Mouse (Mus musculus) left cerebral cortex, postnatal 10 days (tissue): ENCODE results near the gene Yipf2. TPM values are rescaled to one million over a fixed set of nuclear protein-coding genes. Genes with fewer than 3 reads are reported as not detected.
"Not testable (repeated sequence)": the region's sequence is repeated elsewhere in the genome, so short reads cannot be mapped to it uniquely, and the experiment has no call there.

Experiments used
- DNase-seq, 2 experiments: peaks; one replicate each; pipeline ENCODE4 v3.0.0; 2021 to 2022; ENCODE audit warnings: low spot score in 2 of 2, mixed read lengths in 1 of 2; ENCODE audit errors: extremely low spot score in 1 of 2
- intact Hi-C: fragments of 180-260 bp; cut with DNase I; formaldehyde crosslinking; loops from one replicate; pipeline ENCODE4 v1.15.1; 2025
- total RNA-seq, 2 experiments: library from RNA; stranded (reverse); gene quantifications; 2 replicates each; pipeline ENCODE4 v1.2.3; 2021

The Yipf2 gene
- total RNA-seq, 2 experiments from 2014 or later: 12.7 to 13.9 TPM

DNA sequence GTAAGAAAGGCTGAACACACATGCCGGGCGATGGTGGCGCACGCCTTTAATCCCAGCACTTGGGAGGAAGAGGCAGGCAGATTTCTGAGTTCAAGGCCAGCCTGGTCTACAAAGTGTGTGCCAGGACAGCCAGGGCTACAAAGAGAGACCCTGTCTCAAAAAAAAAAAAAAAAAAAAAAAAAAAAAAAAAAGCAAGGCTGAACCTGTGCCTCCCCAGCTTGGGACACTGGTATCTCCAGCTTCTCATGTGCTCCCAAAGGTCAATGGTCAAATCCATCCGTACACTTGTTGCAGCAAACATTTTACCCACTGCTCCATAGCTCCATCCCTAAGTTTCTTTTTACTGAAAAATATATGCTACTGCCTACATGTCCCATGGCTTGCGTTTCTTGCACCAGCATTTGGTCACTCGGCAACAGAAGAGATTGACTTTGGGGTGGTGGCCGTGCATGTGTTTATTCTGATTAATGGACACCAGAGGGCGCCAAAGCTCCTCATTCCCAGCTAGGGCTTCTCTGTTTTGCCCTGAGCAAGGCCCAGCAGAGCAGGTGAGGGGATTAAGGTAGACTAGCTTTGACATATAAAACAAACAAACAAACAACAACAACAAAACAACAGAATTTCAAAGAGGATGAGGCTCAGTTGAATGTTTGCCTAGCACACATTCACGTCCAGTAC, 9.2 kb upstream of the Yipf2 start:
- intact Hi-C loops: no loop called here
- DNase-seq: peak; percentile 55 to 59

- no peak for DNase-seq
- intact Hi-C loops: no loop called here
These were observed 8.4 kb upstream of the Yipf2 start for GRCm38 (mm10) chr9:21601073-21601472.

DNA sequence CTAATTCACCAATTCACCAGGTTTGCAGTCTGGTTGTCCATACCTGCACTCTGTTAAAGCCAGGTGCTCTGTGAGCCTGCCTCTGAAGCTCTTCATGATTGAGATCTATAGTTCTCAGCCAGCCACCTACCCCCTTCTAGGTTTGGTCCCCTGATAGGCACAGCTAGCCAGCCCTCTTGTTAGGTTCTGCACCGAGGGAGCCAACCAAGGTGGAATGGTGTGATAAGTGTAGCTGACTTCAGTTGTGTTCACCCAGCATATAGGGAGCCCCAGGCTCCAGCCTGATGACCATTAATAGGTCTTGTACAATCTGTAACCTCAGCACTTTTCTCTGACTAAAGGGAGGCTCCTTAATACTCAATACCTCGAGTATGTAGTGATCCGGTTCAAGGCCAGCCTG, 7.6 kb upstream of the Yipf2 start:
- intact Hi-C loops: no loop called here
- DNase-seq: no peak

GRCm38 (mm10) chr9:21598198-21598597, 5.6 kb upstream of the Yipf2 start:
- DNase-seq: no peak
- intact Hi-C loops: no loop called here

- DNase-seq: no peak
- intact Hi-C loops: no loop called here
These were observed 2.2 kb upstream of the Yipf2 start for GRCm38 (mm10) chr9:21594838-21595237.

DNA sequence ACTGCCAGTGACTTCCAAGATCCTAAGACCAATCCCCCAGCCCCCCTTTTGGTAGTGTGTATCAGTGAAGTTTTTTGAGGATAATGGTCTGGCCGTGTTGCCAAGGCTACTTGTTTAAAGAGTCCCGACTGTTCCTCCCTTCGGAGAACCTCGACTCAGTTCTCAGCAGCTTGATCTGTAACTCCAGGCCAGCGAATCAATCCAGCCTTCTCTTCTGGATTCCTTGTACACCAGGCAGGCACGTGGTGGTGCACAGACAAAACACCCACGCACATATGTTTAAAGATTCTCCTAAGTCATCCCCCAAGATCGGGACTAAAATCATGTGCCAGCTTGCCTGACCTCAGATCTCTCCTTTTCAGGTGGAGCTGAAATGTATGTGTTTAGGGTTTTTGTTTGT, 1.7 kb upstream of the Yipf2 start:
- intact Hi-C loops, DNase-seq: not testable (repeated sequence)

DNA sequence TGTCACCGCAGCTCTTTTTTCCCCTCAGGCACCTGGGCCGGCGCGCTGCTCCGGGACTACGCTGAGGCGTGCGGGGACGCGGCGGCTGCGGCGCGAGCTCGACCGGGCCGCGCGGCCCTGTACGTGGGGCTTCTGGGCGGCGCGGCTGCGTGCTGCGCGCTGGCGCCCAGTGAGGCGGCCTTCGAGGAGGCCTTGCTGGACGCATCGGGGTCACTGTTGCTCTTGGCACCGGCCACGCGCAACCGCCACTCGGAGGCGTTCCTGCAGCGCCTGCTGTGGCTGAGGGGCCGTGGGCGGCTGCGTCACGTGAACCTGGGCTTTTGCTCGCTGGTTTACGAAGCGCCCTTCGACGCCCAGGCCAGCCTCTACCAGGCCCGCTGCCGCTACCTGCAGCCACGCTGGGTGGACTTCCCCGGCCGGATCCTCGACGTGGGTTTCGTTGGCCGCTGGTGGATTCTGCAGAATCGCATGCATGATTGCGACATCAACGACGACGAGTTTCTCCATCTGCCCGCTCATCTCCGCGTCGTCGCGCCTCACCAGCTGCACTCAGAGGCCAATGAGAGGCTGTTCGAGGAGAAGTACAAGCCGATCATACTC, 594 bp upstream of the Yipf2 start:
- intact Hi-C loops: no loop called here
- DNase-seq: peak in 1 of 2 experiments; percentile 86

DNA sequence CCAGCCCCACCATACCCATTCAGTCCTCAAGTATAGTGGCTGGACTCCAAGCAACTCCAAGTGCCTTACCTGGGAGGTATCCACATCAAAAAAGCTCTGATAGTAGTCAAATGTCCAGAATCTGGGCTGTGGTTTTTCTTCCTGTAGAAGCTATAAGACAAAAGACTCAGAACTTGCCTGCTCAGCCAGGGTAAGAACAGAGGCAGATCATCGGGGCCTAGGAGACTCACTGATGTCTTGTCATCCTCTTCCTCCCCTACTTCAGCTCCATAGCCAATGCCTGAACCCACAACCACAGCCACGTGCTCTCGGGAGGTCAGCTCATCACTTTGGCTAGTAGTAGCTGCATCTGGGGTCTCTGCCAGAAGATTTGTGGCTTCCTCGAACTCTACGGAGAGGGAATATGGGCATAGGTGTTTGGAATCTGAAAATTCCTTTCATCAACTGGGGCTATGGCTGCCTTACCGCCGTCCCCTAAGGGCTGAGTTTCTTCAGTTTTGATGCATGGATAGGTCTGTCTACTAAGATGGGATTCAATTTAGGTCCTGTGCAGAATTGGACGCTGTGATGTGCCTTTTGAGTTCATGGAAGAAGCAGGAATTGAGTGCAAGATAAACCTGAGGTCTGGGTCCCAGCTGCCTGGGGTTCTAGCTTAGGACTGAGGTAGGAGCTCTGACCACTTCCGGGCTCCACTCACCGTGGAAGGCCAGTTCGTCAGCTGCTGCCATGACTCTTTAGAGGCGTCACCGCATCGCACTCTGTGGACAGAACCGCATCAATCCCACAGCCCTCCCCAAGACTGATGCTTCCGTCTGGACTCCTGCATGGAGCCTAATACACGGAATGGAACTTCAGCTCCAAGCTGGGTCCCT, 561 bp downstream of the Yipf2 start:
- intact Hi-C loops: no loop called here
- DNase-seq: peak in 1 of 2 experiments; percentile 25

DNA sequence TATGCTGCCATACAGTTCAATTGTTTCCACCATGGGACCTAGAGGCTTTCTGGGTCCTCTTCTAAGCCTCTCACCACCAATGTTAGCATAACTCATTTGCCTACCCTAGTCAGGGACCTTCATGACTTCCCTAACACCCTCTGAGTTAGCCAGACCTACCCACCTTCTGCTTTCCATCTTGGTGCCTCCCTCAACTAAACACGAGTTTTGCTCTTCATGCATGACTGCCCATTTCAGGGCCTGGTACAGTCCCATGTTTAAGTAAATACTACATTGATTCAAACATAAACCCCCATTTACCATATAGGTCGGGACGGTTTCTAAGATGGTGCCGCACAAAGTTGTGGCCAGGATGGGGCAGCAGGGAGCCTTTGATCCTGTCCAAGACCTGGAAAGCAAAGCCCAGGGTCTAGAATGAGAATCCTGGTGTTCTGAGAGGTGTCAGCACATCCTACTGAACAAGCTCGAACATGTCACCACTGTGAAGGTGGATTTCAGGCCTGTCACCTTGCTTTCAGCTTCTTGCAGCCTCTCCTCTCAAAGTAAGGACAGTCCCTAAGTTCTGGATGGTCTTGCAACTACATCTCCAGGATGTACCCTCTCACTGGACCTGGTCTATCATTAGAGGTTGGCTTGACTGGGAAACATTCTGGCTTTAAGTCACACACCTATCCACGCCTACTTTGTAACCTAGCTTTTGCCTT, 1.3 kb downstream of the Yipf2 start:
- intact Hi-C loops: no loop called here
- peak in 1 of 2 experiments; percentile 13 for DNase-seq

DNA sequence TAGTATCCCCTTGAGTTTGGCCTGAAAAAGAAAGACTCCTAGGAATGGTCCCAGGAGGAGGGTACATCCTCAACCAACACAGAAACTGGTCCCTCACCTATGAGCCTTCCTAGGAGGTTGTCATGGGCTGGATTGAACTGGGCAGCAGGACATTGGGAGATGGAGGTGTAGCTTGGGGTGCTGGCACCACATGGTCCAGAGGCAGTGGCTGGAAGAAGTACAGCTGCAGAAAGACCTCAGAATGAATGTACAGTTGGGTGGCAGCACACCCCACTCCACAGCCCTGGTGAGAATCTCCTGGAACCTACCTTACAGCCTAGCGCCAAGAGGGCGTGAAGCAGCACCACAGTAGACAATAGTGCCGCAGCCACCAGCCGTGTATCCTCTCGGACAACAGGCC, 3.1 kb downstream of the Yipf2 start:
- DNase-seq: peak in 1 of 2 experiments; percentile 18
- intact Hi-C loops: no loop called here

- DNase-seq: peak in 1 of 2 experiments; percentile 41
- intact Hi-C loops: no loop called here
These were observed 4.3 kb downstream of the Yipf2 start for GRCm38 (mm10) chr9:21588350-21588749.

DNA sequence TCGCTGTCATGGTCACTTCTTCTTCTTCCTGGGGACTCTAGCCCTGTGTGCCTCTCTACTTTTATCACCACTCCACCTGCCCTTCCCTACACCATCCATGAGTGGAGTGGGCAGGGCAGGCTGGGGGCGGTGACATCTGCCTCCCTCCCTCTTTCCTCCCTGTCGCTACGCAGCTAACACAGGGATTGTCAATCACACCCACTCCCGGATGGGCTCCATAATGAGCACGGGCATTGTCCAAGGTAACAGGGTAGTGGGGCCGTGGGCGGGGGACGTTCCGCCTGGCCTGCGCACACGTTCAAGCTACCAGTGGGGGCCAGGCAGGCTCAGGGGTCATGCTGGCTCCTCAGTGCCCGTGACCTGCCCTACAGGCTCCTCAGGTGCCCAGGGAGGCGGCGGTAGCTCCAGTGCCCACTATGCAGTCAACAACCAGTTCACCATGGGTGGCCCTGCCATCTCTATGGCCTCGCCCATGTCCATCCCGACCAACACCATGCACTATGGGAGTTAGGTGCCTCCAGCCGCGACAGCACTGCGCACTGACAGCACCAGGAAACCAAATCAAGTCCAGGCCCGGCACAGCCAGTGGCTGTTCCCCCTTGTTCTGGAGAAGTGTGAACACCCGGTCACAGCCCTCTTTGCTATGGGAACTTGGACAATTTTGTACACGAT, 4.8 kb downstream of the Yipf2 start:
- DNase-seq: peak in 1 of 2 experiments; percentile 40
- intact Hi-C loops: no loop called here

- intact Hi-C loops: no loop called here
- no peak for DNase-seq
These were observed 7.2 kb downstream of the Yipf2 start for GRCm38 (mm10) chr9:21585401-21585800.

GRCm38 (mm10) chr9:21578226-21578625, 14.4 kb downstream of the Yipf2 start:
- DNase-seq: no peak

DNA sequence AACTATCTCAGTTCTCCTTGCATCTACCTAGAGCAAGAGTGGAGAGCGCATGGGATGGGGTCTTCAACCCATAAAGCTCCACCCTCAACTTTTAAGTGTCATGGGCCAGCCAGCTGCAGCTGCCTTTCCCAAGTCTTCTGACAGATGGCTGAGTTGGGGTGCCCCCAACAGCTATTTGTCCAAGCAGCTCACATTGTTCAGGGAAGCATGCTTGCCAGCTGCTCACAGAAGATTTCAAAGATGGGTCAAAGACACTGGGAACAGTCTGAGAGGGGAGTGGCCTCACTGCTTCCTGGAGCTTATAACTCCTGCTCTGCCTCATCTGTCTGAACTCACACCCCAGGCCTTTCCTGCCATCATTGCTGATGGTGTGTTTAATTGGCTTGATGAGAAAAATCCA, 16.3 kb downstream of the Yipf2 start:
- no peak for DNase-seq

More at GRCm38 (mm10) chr9:21578226-21578625, 14.4 kb downstream of the Yipf2 start:
- intact Hi-C loops: no loop called here

GRCm38 (mm10) chr9:21575253-21575652, 17.4 kb downstream of the Yipf2 start:
- intact Hi-C loops: no loop called here
- no peak for DNase-seq

More for the DNA sequence above, 16.3 kb downstream of the Yipf2 start:
- intact Hi-C loops: no loop called here

GRCm38 (mm10) chr9:21574012-21574801, 18.4 kb downstream of the Yipf2 start:
- no peak for DNase-seq
- intact Hi-C loops: no loop called here
